Mouse (Mus musculus) MN1 (cell line): ENCODE results near the gene Mr1.
"Not testable (repeated sequence)": the region's sequence is repeated elsewhere in the genome, so short reads cannot be mapped to it uniquely, and the experiment has no call there.

Source experiments
- DNase-seq: peaks from one replicate; pipeline ENCODE4 v3.0.0-alpha.2; 2016; ENCODE audit warnings: low spot score

The Mr1 gene

GRCm38 (mm10) chr1:155146572-155146980 lies at the start of gene Mr1:
Gene Mr1 (minus strand): TSS chr1:155146814.
- DNase-seq: peak; percentile 92

- DNase-seq: no peak
These were observed 46.3 kb upstream of the Mr1 start for GRCm38 (mm10) chr1:155192805-155193368.

- DNase-seq: peak; percentile 31
These were observed 45.1 kb upstream of the Mr1 start for GRCm38 (mm10) chr1:155191671-155192070.

- no peak for DNase-seq
These were observed 44.6 kb upstream of the Mr1 start for GRCm38 (mm10) chr1:155191219-155191618.

DNA sequence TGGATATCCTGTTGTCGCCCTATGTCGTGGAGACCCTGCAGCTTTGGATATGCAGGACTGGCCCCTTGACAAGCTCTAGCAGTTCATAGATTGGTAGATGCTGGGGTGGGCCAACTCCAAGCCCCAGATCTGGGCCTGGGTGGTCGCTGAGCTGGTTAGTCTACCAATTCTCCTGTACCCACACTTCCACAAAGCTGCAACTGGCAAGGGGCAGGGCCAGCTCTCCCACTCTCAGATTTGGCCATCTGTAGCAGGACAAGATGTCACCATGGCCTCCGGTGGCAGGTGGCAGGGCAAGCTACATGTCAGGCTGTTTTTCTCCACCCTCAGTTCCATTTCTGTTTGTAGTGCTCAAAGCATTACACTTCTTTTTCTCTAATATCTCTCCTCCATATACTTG lies 42.0 kb upstream of the Mr1 start:
- no peak for DNase-seq

DNA sequence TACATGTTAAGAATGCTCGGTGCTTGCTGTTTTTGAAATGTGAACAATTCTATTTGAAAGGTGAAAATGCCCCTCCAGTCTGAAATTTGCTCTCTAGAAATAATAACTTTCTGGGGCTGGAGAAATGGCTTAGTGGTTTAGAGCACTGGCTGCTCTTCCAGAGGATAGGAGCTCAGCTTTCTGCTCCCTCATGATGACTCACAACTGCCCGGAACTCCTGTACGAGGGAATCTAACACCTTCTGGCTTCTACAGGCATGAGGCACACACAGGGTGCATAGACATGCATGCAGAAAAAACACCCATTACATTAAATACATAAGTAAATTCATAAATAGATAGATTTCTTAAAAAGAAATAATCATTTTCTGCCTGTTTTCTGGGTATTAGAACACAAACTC lies 37.6 kb upstream of the Mr1 start:
- DNase-seq: no peak

DNA sequence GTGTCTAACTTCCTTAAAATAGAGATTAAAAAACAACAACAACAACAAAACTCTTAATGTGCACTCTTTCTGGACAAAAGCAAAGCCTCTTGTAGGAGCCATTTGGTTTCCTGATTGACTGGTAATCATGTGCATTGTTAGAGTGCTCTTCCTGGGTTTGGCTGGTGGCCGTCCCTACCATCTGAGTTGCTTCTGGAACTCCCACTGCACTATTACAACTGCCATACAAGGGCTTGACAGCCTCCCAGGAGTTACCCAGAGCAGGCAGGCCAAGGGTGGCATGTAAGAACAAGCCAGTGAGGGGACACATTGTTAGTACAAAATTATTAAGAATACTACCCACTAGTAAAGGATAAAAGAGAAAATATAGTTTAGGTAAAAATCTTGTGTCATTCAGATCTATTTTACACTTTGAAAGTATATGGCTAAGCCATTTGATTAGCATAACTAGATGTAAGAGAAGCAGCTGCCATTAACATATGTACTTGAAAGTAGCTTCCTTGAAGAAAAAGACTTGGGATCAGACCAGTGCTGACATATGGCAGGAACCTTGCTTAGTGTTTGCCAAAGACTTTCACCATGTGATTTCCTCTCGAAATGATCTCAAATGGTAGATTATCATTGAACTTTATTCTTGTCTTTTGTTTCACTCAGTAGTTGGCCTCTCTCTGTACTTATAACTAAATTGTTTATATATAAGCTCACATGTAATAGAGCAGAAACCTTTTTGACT lies 31.7 kb upstream of the Mr1 start:
- no peak for DNase-seq

GRCm38 (mm10) chr1:155174424-155174823 lies 27.8 kb upstream of the Mr1 start:
- no peak for DNase-seq

- DNase-seq: not testable (repeated sequence)
These were observed 27.0 kb upstream of the Mr1 start for GRCm38 (mm10) chr1:155173644-155174016.

DNA sequence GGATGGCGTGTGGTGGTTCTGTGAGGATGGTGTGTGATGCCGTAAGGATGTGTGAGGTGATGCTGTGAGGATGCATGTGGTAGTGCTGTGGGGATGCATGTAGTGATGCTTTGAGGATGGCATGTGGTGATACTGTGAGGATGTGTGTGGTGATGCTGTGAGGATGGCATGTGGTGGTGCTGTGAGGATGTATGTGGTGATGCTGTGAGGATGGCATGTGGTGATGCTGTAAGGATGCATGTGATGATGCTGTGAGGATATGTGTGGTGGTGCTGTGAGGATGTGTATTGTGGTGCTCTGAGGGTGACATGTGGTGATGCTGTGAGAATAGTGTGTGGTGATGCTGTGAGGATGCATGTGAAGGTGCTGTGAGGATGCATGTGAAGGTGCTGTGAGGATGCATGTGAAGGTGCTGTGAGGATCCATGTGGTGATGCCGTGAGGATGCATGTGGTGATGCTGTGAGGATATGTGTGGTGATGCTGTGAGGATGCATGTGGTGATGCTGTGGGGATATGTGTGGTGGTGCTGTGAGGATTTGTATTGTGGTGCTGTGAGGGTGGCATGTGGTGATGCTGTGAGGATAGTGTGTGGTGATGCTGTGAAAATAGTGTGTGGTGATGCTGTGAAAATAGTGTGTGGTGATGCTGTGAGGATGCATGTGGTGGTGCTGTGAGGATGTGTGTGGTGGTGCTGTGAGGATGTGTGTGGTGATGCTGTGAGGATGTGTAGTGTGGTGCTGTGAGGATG lies 26.5 kb upstream of the Mr1 start:
- DNase-seq: no peak

GRCm38 (mm10) chr1:155169935-155170334 lies 23.3 kb upstream of the Mr1 start:
- no peak for DNase-seq

- DNase-seq: no peak
These were observed 20.8 kb upstream of the Mr1 start for GRCm38 (mm10) chr1:155167453-155167852.

DNA sequence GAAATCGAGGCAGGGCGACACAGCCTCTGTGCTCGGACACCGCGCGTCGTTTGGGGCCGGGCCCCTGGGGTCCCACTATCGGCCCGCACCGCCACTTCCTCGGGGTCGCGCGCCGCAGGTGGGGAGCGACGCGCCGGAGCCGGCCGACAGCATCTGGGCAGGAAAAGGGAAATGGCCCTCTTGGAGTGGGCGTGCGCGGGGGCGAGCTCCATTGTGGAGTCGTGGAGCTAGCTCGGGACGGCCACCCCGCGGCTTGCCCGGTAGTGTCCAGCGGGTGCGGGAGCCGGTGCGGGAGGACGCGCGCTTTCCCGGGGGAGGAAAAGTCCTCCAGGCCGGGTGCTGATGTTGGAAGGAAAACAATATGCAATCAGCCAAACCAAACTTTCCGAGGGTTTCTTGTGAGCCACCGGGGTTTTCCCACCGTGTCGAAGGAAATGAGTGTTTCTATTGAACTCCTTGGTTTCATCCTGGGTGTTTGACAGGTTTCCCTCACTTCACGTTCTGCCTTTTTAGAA lies 12.4 kb upstream of the Mr1 start:
- peak; percentile 69 for DNase-seq

GRCm38 (mm10) chr1:155158141-155158969 lies 11.7 kb upstream of the Mr1 start, which contains the start of gene Stx6:
Gene Stx6 (plus strand): TSS chr1:155158715.
- peak; percentile 99 for DNase-seq

DNA sequence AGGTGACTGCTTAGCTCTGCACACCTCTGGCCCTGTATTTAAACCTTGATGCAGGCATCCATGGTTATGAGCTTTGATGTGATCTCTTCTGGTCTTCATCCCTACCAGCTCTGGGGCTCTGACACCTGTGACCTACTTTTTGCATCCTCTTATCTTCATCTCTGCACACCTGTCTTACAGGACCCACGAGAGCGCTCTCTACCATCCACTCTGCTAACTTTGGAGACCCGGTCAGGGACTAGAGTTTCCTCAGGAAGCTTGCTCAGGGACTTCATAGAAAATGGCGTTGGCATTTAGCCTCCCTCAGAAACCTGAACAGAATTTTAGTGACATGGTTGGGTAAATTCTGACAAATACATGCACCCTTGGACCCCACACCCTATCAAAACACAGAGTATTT lies 7.3 kb upstream of the Mr1 start:
- no peak for DNase-seq

GRCm38 (mm10) chr1:155150821-155151220 lies 4.2 kb upstream of the Mr1 start:
- no peak for DNase-seq

DNA sequence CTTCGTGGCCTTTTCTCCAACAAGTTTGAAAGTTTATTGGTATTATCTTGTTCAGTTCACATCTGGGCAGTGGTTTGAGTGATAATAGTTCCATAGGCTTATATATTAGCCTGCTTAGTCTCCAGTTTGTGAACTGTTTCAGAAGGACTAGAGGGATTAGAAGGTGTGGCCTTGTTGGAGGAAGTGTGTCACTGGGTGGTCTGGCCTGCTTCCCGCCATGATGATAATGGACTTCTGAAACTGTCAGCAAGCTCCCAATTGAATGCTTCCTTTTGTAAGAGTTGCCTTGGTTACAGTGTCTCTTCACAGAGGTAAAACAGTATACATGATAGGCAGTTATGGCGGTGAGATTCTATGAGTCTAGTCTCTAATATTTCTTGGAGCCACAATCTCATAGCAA lies 2.8 kb upstream of the Mr1 start:
- DNase-seq: no peak

GRCm38 (mm10) chr1:155147228-155147627 lies 614 bp upstream of the Mr1 start:
- DNase-seq: no peak

GRCm38 (mm10) chr1:155145620-155146019 lies 994 bp downstream of the Mr1 start:
- peak; percentile 43 for DNase-seq

- DNase-seq: peak; percentile 40
These were observed 6.5 kb downstream of the Mr1 start for GRCm38 (mm10) chr1:155140076-155140475.

GRCm38 (mm10) chr1:155138795-155139194 lies 7.8 kb downstream of the Mr1 start:
- peak; percentile 59 for DNase-seq

- DNase-seq: no peak
These were observed 11.7 kb downstream of the Mr1 start for GRCm38 (mm10) chr1:155134866-155135265.
